Mouse (Mus musculus): ENCODE measurements around the gene Wasf2. TPM values are rescaled to one million over a fixed set of nuclear protein-coding genes. Genes with fewer than 3 reads are reported as not detected.

Wasf2 gene
- total and polyA plus RNA-seq, 3 experiments: 14.9 to 59.5 (median 21.7) TPM

GRCm38 (mm10) chr4:133196136-133196535, 65.8 kb downstream of the Wasf2 start:
- Histone ChIP-seq H3K4me2 (ENCODE audit: insufficient read depth, low read depth, poor library complexity, severe bottlenecking) (no peak overlapping the region), H3K27me3 (replicated peaks) (no peaks in the 10 kb centered on the region), H3K9ac (ENCODE audit: insufficient read depth, low read depth) (no peak overlapping the region), H3K9me3 (replicated peaks; ENCODE audit: low read length) (no peaks in the 10 kb centered on the region), H3K27ac (ENCODE audit: insufficient read depth, low read depth) (no peak overlapping the region), H3K79me2 (replicated peaks; ENCODE audit: control insufficient read depth, extremely low read depth, insufficient read depth, poor library complexity, severe bottlenecking) (no peaks in the 10 kb centered on the region), H3K36me3 (replicated peaks in 1 of 2; ENCODE audit: control insufficient read depth in 1 of 2, insufficient read depth in 1 of 2, low read length in 1 of 2) (peaks cover 61 to 88% of the 10 kb centered on the region in 2 experiments), H3K4me1 (ENCODE audit: control insufficient read depth in 1 of 2, insufficient read depth in 2 of 2) (peaks cover 0 to 53% of the 10 kb centered on the region in 2 experiments; a peak in 2 of 4 replicates), H3K4me3 (replicated peaks in 1 of 3; ENCODE audit: low read depth in 2 of 3, low read length in 2 of 3, poor library complexity in 1 of 3) (no peak overlapping the region)
- in situ Hi-C loops (cut with MboI; ENCODE audit: low pct_ligation_motif_present, low pct_unique_long_range_greater_than_20kb, low sequenced_read_pairs) (no loop called here), dilution Hi-C loops (cut with MboI; ENCODE audit: extremely low pct_ligation_motif_present, extremely low pct_unique_long_range_greater_than_20kb, low sequenced_read_pairs) (no loop called here)
- TF ChIP-seq JUND (conservative IDR thresholded peaks at IDR 0.05; ENCODE audit: low read depth, low read length) (no peak), UBTF (IDR thresholded peaks at IDR 0.05; ENCODE audit: low read depth, low read length) (no peak), MAZ (IDR thresholded peaks at IDR 0.05; ENCODE audit: low read depth, low read length) (no peak), USF1 (IDR thresholded peaks at IDR 0.05; ENCODE audit: low read depth, low read length) (no peak), ZKSCAN1 (IDR thresholded peaks at IDR 0.05; ENCODE audit: borderline replicate concordance, low read depth, low read length) (no peak), JUN (IDR thresholded peaks at IDR 0.05; ENCODE audit: insufficient read depth, low read depth, low read length) (no peak), GABPA (IDR thresholded peaks at IDR 0.05; ENCODE audit: insufficient replicate concordance, low read depth, low read length) (no peak), NRF1 (IDR thresholded peaks at IDR 0.05; ENCODE audit: low read depth, low read length) (no peak), ETS1 (conservative IDR thresholded peaks at IDR 0.05; ENCODE audit: low read depth, low read length) (no peak), MYC (IDR thresholded peaks at IDR 0.05; ENCODE audit: low read depth, low read length) (no peak), SIN3A (IDR thresholded peaks at IDR 0.05; ENCODE audit: low read length) (no peak)
- no peak for DNase-seq (ENCODE audit: extremely low read depth)

- Histone ChIP-seq H3K4me3 (replicated peaks in 1 of 3; ENCODE audit: low read depth in 2 of 3, low read length in 2 of 3, poor library complexity in 1 of 3) (no peak overlapping the region), H3K9ac (ENCODE audit: insufficient read depth, low read depth) (no peak overlapping the region), H3K4me1 (ENCODE audit: control insufficient read depth in 1 of 2, insufficient read depth in 2 of 2) (peaks cover 0 to 57% of the 10 kb centered on the region in 2 experiments; a peak in 2 of 4 replicates), H3K36me3 (replicated peaks in 1 of 2; ENCODE audit: control insufficient read depth in 1 of 2, insufficient read depth in 1 of 2, low read length in 1 of 2) (peaks cover 54 to 81% of the 10 kb centered on the region in 2 experiments), H3K27me3 (replicated peaks) (no peaks in the 10 kb centered on the region), H3K4me2 (ENCODE audit: insufficient read depth, low read depth, poor library complexity, severe bottlenecking) (no peak overlapping the region), H3K9me3 (replicated peaks; ENCODE audit: low read length) (no peaks in the 10 kb centered on the region), H3K27ac (ENCODE audit: insufficient read depth, low read depth) (no peak overlapping the region), H3K79me2 (replicated peaks; ENCODE audit: control insufficient read depth, extremely low read depth, insufficient read depth, poor library complexity, severe bottlenecking) (no peaks in the 10 kb centered on the region)
- in situ Hi-C loops (cut with MboI; ENCODE audit: low pct_ligation_motif_present, low pct_unique_long_range_greater_than_20kb, low sequenced_read_pairs): no loop called here
- peak; percentile 48 for DNase-seq (ENCODE audit: extremely low read depth)
- TF ChIP-seq MYC (IDR thresholded peaks at IDR 0.05; ENCODE audit: low read depth, low read length) (no peak), NELFE (IDR thresholded peaks at IDR 0.05; ENCODE audit: low read depth, low read length) (no peak), JUND (conservative IDR thresholded peaks at IDR 0.05; ENCODE audit: low read depth, low read length) (no peak), EP300 (IDR thresholded peaks at IDR 0.05; ENCODE audit: low read length) (no peak), TCF12 (IDR thresholded peaks at IDR 0.05; ENCODE audit: low read depth, low read length) (no peak), KAT2A (IDR thresholded peaks at IDR 0.05; ENCODE audit: insufficient replicate concordance, low read length) (no peak), PAX5 (IDR thresholded peaks at IDR 0.05; ENCODE audit: low read length) (no peak)
- dilution Hi-C loops (cut with MboI; ENCODE audit: extremely low pct_ligation_motif_present, extremely low pct_unique_long_range_greater_than_20kb, low sequenced_read_pairs): no loop called here
Measured at GRCm38 (mm10) chr4:133196852-133197251, 66.5 kb downstream of the Wasf2 start.

All from CH12.LX (cell line).